Mouse (Mus musculus) E14TG2a.4 (cell line): ENCODE data around the gene Ubr2.
A peak's percentile ranks its signal among the peaks of the same experiment; 100 is the strongest.

Source experiments
- H3K27me3 ChIP-seq: 2 replicates; pipeline ENCODE4 v1.6.1; 2014; ENCODE audit warnings: low read length, control low read depth; ENCODE audit not compliant: insufficient read depth
- H3K36me3 ChIP-seq: 2 replicates; pipeline ENCODE4 v1.6.1; 2014; ENCODE audit warnings: low read length, control low read depth; ENCODE audit not compliant: insufficient read depth
- H3K4me1 ChIP-seq: replicated peaks from 2 replicates; pipeline ENCODE4 v1.6.1; 2014; ENCODE audit warnings: low read depth, low read length, control low read depth
- H3K4me3 ChIP-seq: replicated peaks from 2 replicates; pipeline ENCODE4 v1.5.1; 2014; ENCODE audit warnings: mild to moderate bottlenecking, low read length
- H3K9me3 ChIP-seq: 2 replicates; pipeline ENCODE4 v1.6.1; 2014; ENCODE audit warnings: low read length, control low read depth
- CTCF ChIP-seq: conservative IDR thresholded peaks from 2 replicates; pipeline ENCODE4 v1.5.1; 2014; ENCODE audit warnings: low read length
- NANOG ChIP-seq: IDR thresholded peaks from 2 replicates; pipeline ENCODE4 v1.6.1; 2014; ENCODE audit warnings: borderline replicate concordance, low read length, mixed read lengths
- POU5F1 ChIP-seq: IDR thresholded peaks from 2 replicates; pipeline ENCODE4 v1.6.1; 2014; ENCODE audit warnings: low read length, borderline replicate concordance

Ubr2 gene

DNA sequence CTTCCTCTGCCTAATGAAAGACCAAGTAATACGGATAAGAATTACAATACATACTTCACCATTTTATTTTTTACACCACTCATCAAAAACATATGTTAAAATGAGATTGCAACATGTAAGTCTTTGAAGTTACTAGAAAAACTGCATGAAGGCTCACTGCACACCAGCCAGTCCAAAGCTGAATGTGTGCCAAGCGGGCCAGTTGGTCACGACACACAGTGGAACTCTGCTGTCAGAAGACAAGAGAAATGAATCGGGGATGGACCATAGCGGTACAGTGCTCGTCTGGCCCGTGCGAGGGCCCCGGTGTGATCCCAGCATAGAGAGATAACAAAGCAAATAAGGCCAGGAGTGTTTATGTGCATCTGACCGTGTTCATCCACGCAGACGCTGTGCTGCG is 47.2 kb downstream of the Ubr2 start:
- H3K9me3 ChIP-seq = no peaks in the 10 kb centered on the region
- H3K4me3 ChIP-seq = no peak overlapping the region
- peaks cover 5% of the 10 kb centered on the region; the same call in 1 of the 2 replicates for H3K4me1 ChIP-seq
- peaks cover 98% of the 10 kb centered on the region for H3K36me3 ChIP-seq
- TF ChIP-seq CTCF = no peak
- TF ChIP-seq POU5F1 = no peak
- TF ChIP-seq NANOG = no peak
- no peaks in the 10 kb centered on the region for H3K27me3 ChIP-seq

DNA sequence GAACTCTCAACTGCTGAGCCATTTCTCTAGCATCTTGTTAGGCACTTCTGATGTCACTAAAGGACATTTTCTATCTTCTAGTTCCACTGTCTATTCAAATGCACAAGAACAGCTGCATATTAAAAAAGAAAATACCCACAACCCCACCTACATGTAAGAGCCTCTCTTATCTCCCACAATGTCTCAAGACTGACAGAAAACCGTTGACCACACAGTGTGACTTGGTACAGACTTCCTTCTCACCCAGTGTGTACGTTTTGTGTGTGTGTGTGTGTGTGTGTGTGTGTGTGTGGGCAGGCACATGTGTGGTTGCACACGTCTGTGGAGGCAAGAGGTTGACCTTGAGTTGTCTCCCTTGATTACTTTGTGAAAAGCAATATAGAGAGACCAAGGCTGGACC is 48.2 kb downstream of the Ubr2 start:
- H3K9me3 ChIP-seq = no peaks in the 10 kb centered on the region
- no peak overlapping the region for H3K4me3 ChIP-seq
- no peaks in the 10 kb centered on the region for H3K27me3 ChIP-seq
- H3K36me3 ChIP-seq = peaks cover 98% of the 10 kb centered on the region
- H3K4me1 ChIP-seq = peaks cover 5% of the 10 kb centered on the region; the same call in 1 of the 2 replicates
- no peak for TF ChIP-seq POU5F1
- no peak for TF ChIP-seq CTCF
- TF ChIP-seq NANOG = no peak

DNA sequence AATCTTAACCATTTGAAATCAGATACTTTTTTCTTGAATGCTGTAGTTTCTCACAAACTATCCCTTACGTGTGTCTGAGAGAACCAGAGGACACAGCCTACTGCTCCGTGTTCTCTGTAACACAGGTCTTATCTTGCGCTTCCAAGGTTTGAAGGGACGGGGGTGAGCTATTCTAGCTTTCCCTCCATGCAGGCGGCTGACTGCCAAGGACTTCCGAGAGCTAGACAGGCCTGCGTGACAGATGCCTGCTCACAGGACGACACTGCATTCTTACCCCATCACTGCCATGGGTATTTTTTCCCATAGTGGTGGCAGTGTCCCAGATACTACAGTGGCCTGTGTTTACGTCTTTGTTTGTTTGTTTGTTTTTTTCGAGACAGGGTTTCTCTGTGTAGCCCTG is 50.1 kb downstream of the Ubr2 start:
- Histone ChIP-seq H3K9me3 (no peaks in the 10 kb centered on the region), H3K27me3 (no peaks in the 10 kb centered on the region), H3K4me1 (no peaks in the 10 kb centered on the region), H3K36me3 (peaks cover 98% of the 10 kb centered on the region), H3K4me3 (no peak overlapping the region)
- TF ChIP-seq NANOG (no peak), POU5F1 (no peak), CTCF (no peak)

GRCm38 (mm10) chr17:46958045-46958444 is 52.3 kb downstream of the Ubr2 start:
- Histone ChIP-seq H3K9me3 (no peaks in the 10 kb centered on the region), H3K27me3 (no peaks in the 10 kb centered on the region), H3K4me3 (no peak overlapping the region), H3K36me3 (peaks cover 95% of the 10 kb centered on the region), H3K4me1 (peaks cover 12% of the 10 kb centered on the region)
- no peak for TF ChIP-seq NANOG

DNA sequence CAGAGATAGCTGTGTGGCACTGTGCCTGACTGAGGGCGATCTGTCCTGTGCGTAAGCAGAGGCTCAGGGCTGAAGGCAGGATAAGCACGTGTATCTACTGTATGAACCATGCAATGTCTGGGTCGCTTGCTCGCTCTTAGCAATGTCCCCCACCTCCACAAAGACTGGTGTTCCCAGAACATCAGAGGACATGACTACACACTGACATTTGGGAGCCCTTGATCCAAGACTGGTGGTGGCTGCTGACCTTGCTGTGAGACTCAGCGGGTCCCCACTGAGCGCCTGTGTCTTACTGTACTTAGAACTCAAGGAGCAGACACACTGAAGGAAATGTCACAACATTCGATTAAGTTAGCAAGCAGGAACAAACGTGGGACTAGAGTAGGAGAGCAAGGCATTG is 64.1 kb downstream of the Ubr2 start:
- Histone ChIP-seq H3K4me3 (no peak overlapping the region), H3K4me1 (peaks cover 28% of the 10 kb centered on the region), H3K9me3 (no peaks in the 10 kb centered on the region), H3K27me3 (no peaks in the 10 kb centered on the region), H3K36me3 (peaks cover 80% of the 10 kb centered on the region)
- no peak for TF ChIP-seq NANOG
- no peak for TF ChIP-seq POU5F1
- TF ChIP-seq CTCF = no peak

- peaks cover 95% of the 10 kb centered on the region for H3K36me3 ChIP-seq
- H3K27me3 ChIP-seq = no peaks in the 10 kb centered on the region
- no peaks in the 10 kb centered on the region for H3K9me3 ChIP-seq
- H3K4me1 ChIP-seq = peaks cover 46% of the 10 kb centered on the region
- no peak for TF ChIP-seq NANOG
- no peak for TF ChIP-seq POU5F1
- TF ChIP-seq CTCF = no peak
- no peak overlapping the region for H3K4me3 ChIP-seq
These were observed 67.9 kb downstream of the Ubr2 start for GRCm38 (mm10) chr17:46942421-46942820.

GRCm38 (mm10) chr17:46940461-46940860 is 69.9 kb downstream of the Ubr2 start:
- peaks cover 53% of the 10 kb centered on the region for H3K4me1 ChIP-seq
- H3K36me3 ChIP-seq = peaks cover 95% of the 10 kb centered on the region
- TF ChIP-seq POU5F1 = no peak
- TF ChIP-seq CTCF = no peak
- TF ChIP-seq NANOG = no peak
- H3K4me3 ChIP-seq = no peak overlapping the region
- no peaks in the 10 kb centered on the region for H3K27me3 ChIP-seq
- H3K9me3 ChIP-seq = no peaks in the 10 kb centered on the region

DNA sequence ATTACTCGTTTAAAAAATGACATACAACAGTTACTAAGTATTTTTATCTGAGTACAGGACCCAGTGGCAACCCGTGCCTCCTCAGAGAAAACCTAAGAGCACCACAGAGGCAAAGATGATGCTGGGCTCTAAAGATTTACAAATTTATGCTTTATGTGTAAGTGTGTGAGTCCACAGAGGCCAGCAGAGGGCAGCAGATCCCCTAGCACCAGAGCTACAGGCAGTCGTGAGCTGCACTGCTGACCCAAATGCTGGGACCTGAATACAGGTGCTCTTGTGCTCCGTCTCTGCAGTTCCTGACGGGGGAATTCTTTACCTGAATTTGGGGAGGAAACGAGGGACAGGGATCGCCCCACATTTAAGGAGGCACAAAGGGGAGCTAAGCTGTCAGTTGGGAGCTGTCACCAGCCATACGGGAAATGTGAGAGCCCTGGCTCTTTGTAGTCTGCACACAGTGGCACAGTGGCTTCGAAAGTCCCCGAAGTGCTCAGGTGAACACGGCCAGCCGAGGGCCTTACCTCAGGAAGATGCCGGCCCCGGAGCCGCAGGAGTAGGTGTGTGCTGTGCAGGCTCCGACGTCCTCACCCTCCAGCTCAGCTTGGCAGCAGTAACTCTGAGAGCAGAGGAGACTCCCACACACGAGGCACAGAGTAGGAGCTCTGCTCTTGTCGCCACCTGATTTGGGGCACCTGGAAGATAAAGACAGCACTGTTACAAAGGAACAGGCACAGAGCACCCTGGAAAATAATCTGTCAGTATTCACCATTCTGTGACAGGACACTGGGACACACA is 76.6 kb downstream of the Ubr2 start:
- no peaks in the 10 kb centered on the region for H3K27me3 ChIP-seq
- peaks cover 47% of the 10 kb centered on the region for H3K4me1 ChIP-seq
- H3K4me3 ChIP-seq = no peak overlapping the region; the same call in 1 of the 2 replicates
- peak; percentile 71 for TF ChIP-seq CTCF
- TF ChIP-seq NANOG = no peak
- TF ChIP-seq POU5F1 = no peak
- peaks cover 82% of the 10 kb centered on the region for H3K36me3 ChIP-seq
- no peaks in the 10 kb centered on the region for H3K9me3 ChIP-seq

GRCm38 (mm10) chr17:46932961-46933360 is 77.4 kb downstream of the Ubr2 start:
- Histone ChIP-seq H3K36me3 (peaks cover 74% of the 10 kb centered on the region), H3K27me3 (no peaks in the 10 kb centered on the region), H3K9me3 (no peaks in the 10 kb centered on the region), H3K4me3 (no peak overlapping the region), H3K4me1 (peaks cover 55% of the 10 kb centered on the region)
- TF ChIP-seq POU5F1 (no peak), CTCF (no peak), NANOG (no peak)
